Mouse (Mus musculus) small intestine, adult 2 months (tissue): ENCODE measurements at regions not wholly inside any gene's neighbourhood (a gene's known extent, or its start where the extent isn't known, plus 50 kb on each side); places are given as distances from the start of the nearest gene placed in this dataset.
A peak's percentile ranks its signal among the peaks of the same experiment; 100 is the strongest.

Experiments used
- H3K27ac ChIP-seq: fragments of 200-500 bp; 2 replicates; pipeline ENCODE4 v1.5.1; 2012; ENCODE audit warnings: low read depth, low read length, control low read depth, inconsistent platforms; ENCODE audit not compliant: insufficient read depth
- H3K27me3 ChIP-seq: fragments of 200-500 bp; 2 replicates; pipeline ENCODE4 v1.6.1; 2012; ENCODE audit warnings: mild to moderate bottlenecking, moderate library complexity, low read length, inconsistent platforms; ENCODE audit not compliant: control insufficient read depth, insufficient read depth
- H3K36me3 ChIP-seq: fragments of 200-500 bp; 2 replicates; pipeline ENCODE4 v1.6.1; 2012; ENCODE audit warnings: mild to moderate bottlenecking, low read length, control low read depth, inconsistent platforms; ENCODE audit not compliant: control insufficient read depth, insufficient read depth
- H3K4me1 ChIP-seq: fragments of 200-500 bp; 2 replicates; pipeline ENCODE4 v1.6.1; 2012; ENCODE audit warnings: low read length, inconsistent platforms, mixed read lengths; ENCODE audit not compliant: control insufficient read depth, insufficient read depth, insufficient read length
- H3K4me3 ChIP-seq: fragments of 200-500 bp; 2 replicates; pipeline ENCODE4 v1.5.1; 2012; ENCODE audit warnings: low read depth, mild to moderate bottlenecking, control low read depth, inconsistent platforms, low read length, moderate library complexity
- CTCF ChIP-seq: fragments of 200-500 bp; IDR thresholded peaks from 2 replicates; pipeline ENCODE4 v1.5.1; 2012; ENCODE audit warnings: low read depth, mild to moderate bottlenecking, control low read depth, inconsistent platforms, low read length, moderate library complexity, mixed read lengths; ENCODE audit not compliant: insufficient replicate concordance, insufficient read length; ENCODE audit errors: extremely low read depth
- POLR2A ChIP-seq: fragments of 200-500 bp; IDR thresholded peaks from 2 replicates; pipeline ENCODE4 v1.6.1; 2012; ENCODE audit warnings: low read depth, mild to moderate bottlenecking, control low read depth, inconsistent platforms, low read length, moderate library complexity
- WGBS: fragments of 180-500 bp; shearing (Covaris S2); methylation state at CpG from one replicate; pipeline ENCODE4 v1.1.7; 2018; 5-methylcytosine and 5-hydroxymethylcytosine counted together

- 66% methylated on average over 8 of the region's 8 CpGs for WGBS
- Histone ChIP-seq H3K27me3 (no peaks in the 10 kb centered on the region; the same call in 1 of the 2 replicates), H3K27ac (no peak overlapping the region), H3K4me1 (no peaks in the 10 kb centered on the region), H3K36me3 (no peaks in the 10 kb centered on the region), H3K4me3 (no peak overlapping the region)
- TF ChIP-seq CTCF (no peak), POLR2A (no peak)
Measured at GRCm38 (mm10) chr4:56686141-56686540, 53.7 kb upstream of the Gm26657 start.

- Histone ChIP-seq H3K27ac (no peak overlapping the region), H3K27me3 (no peaks in the 10 kb centered on the region; the same call in 1 of the 2 replicates), H3K4me1 (no peaks in the 10 kb centered on the region), H3K36me3 (no peaks in the 10 kb centered on the region), H3K4me3 (no peak overlapping the region)
- no peak for TF ChIP-seq POLR2A
- no peak for TF ChIP-seq CTCF
- 54% methylated on average over 8 of the region's 8 CpGs for WGBS
Measured at GRCm38 (mm10) chr4:56685696-56686095, 54.2 kb upstream of the Gm26657 start.

- 8% methylated on average over 9 of the region's 9 CpGs for WGBS
Measured at GRCm38 (mm10) chr4:56685123-56685522, 54.7 kb upstream of the Gm26657 start.

GRCm38 (mm10) chr4:56684031-56684430 lies 55.8 kb upstream of the Gm26657 start:
- Histone ChIP-seq H3K4me3 (no peak overlapping the region), H3K4me1 (no peaks in the 10 kb centered on the region), H3K27me3 (no peaks in the 10 kb centered on the region; the same call in 1 of the 2 replicates), H3K27ac (no peak overlapping the region), H3K36me3 (no peaks in the 10 kb centered on the region)
- no peak for TF ChIP-seq POLR2A
- TF ChIP-seq CTCF, result no peak
- WGBS, result 74% methylated on average over 7 of the region's 7 CpGs

More at GRCm38 (mm10) chr4:56685123-56685522, 54.7 kb upstream of the Gm26657 start:
- Histone ChIP-seq H3K36me3 (no peaks in the 10 kb centered on the region), H3K27me3 (no peaks in the 10 kb centered on the region; the same call in 1 of the 2 replicates), H3K27ac (no peak overlapping the region), H3K4me1 (no peaks in the 10 kb centered on the region), H3K4me3 (no peak overlapping the region)
- TF ChIP-seq POLR2A (no peak), CTCF (peak; percentile 84; the same call in 1 of the 2 replicates)

- Histone ChIP-seq H3K4me3 (no peak overlapping the region), H3K4me1 (no peaks in the 10 kb centered on the region), H3K27me3 (no peaks in the 10 kb centered on the region), H3K27ac (no peak overlapping the region), H3K36me3 (no peaks in the 10 kb centered on the region)
- no peak for TF ChIP-seq CTCF
- TF ChIP-seq POLR2A, result no peak
- WGBS, result 55% methylated on average over 8 of the region's 8 CpGs
Measured at GRCm38 (mm10) chr4:56681121-56681520, 58.7 kb upstream of the Gm26657 start.

GRCm38 (mm10) chr4:56673868-56674267 lies 66.0 kb upstream of the Gm26657 start:
- TF ChIP-seq POLR2A, result no peak
- TF ChIP-seq CTCF, result no peak
- WGBS, result 69% methylated on average over 4 of the region's 4 CpGs
- Histone ChIP-seq H3K27ac (no peak overlapping the region), H3K4me3 (no peak overlapping the region), H3K36me3 (no peaks in the 10 kb centered on the region), H3K27me3 (no peaks in the 10 kb centered on the region), H3K4me1 (no peaks in the 10 kb centered on the region)

- Histone ChIP-seq H3K27me3 (no peaks in the 10 kb centered on the region), H3K36me3 (no peaks in the 10 kb centered on the region), H3K27ac (no peak overlapping the region), H3K4me1 (no peaks in the 10 kb centered on the region), H3K4me3 (no peak overlapping the region)
- TF ChIP-seq CTCF, result no peak
- no peak for TF ChIP-seq POLR2A
- 68% methylated on average over 2 of the region's 2 CpGs for WGBS
Measured at GRCm38 (mm10) chr4:56664921-56665320, 74.9 kb upstream of the Gm26657 start.

GRCm38 (mm10) chr4:56661816-56662215 lies 78.1 kb upstream of the Gm26657 start:
- no peak overlapping the region for H3K27ac ChIP-seq
- no peak for TF ChIP-seq POLR2A
- H3K4me1 ChIP-seq, result no peaks in the 10 kb centered on the region
- H3K27me3 ChIP-seq, result no peaks in the 10 kb centered on the region
- no peak overlapping the region for H3K4me3 ChIP-seq
- no peaks in the 10 kb centered on the region for H3K36me3 ChIP-seq
- 72% methylated on average over 5 of the region's 5 CpGs for WGBS
